Mouse (Mus musculus) heart, postnatal 14 days (tissue): Measurements from ENCODE around the gene Ascl1. TPM values are rescaled to one million over a fixed set of nuclear protein-coding genes. Genes with fewer than 3 reads are reported as not detected.

Source experiments
- DNase-seq, 2 experiments: peaks; one replicate each; pipeline ENCODE4 v3.0.0; 2021 to 2022
- intact Hi-C: fragments of 180-260 bp; cut with DNase I; formaldehyde crosslinking; loops from one replicate; pipeline ENCODE4 v1.15.1; 2025
- total RNA-seq, 2 experiments: library from RNA; stranded (reverse); gene quantifications; 2 replicates each; pipeline ENCODE4 v1.2.3; 2021

Gene Ascl1
- total RNA-seq, 2 experiments from 2014 or later: 0.17 TPM; not detected in 1

DNA sequence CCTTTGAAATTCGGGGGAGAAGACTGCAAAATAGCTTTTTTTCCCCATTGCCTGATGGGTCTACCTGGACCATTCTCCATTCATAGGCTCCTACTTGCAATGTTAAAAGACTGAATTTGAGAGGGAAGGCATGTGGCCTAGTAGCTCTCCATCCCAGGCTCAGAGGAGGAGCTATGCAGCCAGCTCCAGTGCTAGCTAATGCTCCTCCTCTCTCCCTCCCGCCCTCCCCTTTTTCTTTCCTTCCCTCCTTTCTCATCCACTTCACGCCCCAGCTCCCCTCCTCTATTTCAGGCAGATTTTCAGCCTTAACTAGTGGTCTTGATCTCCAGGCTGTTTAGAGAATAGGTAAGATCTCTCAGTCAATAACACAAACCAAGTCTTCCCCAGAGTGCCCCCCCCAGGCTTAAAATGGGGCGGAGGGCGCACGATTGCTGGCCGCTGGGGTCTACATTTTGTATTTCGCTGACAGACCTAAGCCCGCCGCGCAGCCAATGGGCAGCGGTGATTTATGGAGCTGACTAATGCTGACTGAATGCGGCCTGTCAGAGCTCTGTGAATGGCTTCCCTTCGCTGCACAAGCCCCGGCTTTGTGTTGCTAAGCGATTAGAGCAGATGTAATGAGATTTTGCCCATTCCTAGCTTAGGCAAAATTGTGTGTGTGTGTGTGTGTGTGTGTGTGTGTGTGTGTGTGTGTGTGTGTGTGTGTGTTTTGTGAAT is 4.9 kb downstream of the Ascl1 start:
- DNase-seq: no peak
- intact Hi-C loops: no loop called here

DNA sequence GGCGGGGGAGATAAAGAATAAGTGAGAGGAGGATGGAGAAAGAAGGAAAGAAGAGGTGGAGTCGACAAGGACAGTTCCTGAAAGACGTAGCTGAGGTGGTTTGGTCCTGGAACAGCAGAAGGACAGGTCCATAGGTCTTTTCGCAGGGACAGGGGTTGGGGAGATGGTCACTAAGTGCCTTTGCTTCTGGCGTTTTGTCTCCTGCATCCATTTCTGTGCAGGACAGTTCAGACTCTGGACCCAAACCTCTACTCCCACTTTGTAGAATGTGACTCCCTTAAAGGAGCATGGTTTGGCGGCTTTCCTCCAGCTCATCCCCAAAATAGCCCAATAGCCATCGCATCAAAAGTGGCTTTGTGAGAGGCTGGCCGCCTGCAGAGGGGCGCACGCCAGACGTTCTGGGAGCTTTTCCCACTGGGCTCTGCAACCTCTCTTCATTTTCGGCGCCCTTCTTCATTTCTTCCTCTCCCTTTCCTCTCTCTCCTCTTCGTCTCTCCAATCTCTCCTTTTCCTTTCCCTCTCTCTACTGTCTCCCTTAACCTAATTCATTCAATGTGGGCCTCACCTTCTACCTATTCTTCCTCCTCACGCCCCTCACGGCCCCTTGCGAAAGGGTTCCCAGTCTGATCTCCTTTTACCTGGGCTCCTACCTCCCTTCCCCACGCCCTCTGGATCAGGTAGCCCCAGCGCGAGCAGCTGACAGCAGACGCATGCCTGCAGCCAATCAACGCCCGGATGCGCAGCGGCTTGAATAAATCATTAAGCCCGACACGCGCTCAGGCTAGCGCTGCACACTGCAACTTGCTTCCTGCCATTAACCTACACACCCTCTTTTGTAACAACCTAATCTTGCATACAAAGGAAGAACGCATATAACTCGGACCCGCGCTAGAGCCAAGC is 7.5 kb downstream of the Ascl1 start:
- DNase-seq: no peak
- intact Hi-C loops: no loop called here

DNA sequence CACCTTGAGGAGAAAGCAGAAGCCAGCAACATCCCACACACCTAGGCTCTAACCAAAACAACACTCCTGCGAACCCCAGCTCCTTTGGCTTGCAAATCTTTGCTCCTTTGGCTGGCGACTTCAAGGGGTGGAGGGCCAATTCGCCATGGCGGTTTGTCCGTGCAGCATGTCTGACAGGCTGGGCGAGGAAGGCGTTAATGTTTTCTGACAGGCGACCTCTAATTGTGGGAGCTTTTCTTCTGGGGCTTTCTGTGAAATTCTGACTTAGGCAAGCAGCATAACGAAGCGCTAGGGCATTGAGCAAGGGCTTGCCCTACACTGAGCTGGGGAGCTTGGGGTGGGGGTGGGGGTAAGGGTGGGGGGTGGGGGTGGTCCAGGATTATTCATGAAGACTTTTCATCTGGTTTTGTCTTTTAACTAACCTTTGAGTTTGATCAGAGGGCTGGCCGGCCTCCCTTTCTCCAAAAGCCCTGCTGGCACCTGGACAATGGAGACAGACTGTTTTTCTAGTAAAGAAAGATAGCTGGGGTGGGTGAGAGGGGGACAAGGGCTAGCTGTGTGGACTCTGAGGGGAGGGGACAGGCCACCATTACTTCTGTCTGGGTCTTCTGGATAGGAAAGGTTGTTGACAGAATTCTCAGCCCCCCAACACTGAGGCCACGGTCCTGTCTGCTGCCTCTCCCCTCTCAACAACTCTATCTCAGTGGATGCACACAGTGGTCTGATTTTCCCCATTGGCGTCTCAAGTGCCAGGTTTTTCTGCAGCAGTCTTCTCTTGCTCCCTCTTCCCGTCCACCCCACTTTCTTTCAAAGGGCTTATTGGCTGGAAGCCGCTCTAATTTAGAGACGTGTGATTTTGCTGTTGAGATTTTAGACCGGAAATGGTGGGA is 8.4 kb downstream of the Ascl1 start:
- intact Hi-C loops: no loop called here
- no peak for DNase-seq

DNA sequence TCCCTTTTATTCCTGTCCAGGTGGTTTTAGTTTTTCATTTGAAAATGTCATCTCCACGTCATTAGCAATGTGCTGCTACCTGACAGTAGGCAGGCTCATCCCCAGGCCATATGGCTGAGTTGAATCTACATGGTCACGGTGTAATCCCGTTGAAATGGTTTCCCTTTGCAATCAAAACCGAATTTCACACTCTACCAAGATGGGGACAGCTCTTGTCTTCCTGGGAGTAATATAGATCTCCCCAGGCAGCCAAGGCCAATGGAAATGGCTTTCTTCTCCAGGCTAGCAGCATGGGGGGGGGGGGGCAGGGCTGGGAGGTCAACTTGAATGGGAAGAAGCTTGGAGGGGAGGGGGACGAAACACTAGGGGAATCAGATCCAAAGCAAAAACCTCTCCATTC is 15.6 kb downstream of the Ascl1 start:
- intact Hi-C loops: no loop called here
- DNase-seq: no peak

DNA sequence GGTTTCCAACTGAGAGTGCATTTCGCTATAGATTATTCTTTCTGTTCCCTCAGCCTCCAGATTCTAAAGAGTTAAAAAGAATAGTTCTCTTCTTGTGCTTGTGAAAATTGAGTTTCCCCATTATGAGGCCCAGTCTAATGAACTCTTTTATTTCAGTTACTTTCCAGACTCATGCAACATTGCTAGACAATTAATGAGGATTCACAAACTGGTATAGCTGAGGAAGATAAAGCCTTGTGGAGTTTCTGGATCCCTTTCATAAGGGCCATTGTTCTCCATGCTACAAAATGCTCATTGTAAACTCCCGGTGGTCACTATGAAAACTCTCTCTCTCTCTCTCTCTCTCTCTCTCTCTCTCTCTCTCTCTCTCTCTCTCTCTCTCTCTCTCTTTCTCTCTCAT is 18.5 kb downstream of the Ascl1 start:
- intact Hi-C loops: no loop called here
- no peak for DNase-seq

DNA sequence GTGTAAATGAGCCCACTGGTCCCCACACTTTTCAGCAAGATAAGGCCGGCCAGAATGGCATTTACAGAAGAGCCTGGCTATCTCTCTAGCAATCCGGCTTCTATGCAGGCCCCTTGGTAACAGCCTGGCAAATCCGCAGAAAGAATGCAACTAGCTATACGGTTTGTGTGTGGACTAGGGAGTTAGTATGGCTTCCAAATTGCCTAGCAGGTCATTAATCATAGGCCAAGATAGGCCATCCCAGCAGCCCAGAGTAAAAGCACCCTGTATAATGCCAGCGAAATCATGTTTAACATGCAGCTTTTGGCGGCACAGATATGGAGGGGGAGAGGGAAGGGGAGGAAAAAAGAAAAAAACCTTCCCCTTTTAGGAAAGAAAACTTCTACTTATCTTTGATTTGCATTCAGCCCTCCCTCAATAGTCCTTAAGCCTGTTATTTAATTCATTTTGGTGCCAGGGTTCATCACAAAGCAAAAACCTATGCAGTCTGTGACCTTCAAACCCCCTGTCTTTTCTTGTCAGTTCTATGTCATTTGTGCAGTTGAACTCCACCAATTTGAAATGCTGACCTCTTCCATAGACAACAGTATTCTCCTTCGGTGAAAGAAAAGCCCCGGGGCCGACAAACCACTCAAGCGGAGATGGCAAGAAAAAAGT is 19.9 kb downstream of the Ascl1 start:
- no peak for DNase-seq
- intact Hi-C loops: no loop called here

DNA sequence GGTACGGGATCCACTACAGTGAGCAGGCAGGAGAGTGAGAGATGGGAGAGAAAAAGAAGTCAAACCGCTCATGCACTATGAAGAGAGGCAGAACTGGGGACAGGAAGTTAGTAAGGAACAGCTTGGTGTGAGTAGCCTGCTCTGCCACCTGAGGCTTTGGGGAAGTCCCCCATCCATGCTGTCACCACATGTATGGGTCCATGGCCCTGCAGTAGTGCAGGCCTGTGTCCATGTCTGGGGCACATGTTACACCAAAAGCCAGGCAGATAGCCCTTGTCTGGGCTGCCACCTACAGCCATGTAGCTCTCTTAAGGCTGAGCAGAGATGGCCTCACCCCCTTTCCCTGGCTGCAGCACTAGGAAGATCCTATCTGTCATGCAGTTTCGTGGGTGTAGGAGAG is 42.7 kb downstream of the Ascl1 start:
- intact Hi-C loops: no loop called here
- DNase-seq: no peak

DNA sequence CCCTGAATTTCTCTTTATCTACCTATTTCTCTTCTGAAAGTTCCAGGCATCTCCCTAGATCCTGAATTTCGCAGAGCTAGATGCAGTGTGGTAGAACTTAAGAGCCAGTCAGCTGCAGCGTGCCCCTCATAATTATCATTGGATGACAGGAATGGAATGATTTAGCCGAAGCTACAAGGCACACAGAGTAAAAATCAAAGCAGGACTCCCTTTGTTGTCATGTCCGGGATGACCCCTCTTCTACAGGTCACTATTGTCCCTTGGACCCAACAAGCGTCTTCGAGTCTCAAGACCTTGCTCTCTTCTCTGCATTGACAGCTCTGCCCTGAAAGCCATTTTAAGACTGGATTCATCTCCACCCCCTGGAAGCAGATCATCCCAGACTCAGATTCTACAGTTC is 44.1 kb downstream of the Ascl1 start:
- no peak for DNase-seq
- intact Hi-C loops: no loop called here

DNA sequence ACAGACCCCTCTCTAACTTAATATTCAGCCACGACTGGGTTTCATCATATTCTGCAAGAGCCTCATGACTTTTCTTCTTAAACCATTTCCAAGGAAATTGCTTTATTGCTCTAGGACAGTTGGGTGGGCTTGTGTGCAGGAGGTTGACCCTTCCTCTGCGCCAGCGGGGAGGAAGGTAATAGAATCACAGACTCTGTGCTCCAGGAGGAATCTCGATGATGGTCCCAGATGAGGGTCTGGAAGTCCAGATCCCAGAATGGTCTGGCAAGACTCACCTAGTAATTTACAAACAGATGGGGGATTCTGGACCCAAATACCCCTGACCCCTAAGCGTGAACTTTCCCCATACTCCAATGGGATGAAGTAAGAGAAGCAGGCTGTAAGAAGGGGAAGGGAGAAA is 45.2 kb downstream of the Ascl1 start:
- intact Hi-C loops: no loop called here
- no peak for DNase-seq

DNA sequence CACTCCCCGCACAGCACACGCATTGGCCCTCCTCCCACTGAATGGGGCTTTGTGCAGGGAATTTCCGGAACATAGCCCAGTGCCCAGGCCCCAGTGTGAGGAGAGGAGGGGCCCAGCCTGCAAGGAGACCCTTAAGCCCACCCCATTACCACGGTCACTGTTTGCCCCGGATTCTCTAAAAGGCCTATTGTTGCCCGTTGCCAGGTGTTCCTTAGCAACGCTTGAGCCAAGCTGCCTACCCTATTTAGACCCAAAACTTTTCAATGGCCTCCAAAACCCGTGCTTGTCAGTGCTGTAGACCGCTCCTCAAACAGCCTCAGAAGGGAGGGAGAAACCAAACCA is 45.7 kb downstream of the Ascl1 start:
- DNase-seq: no peak
- intact Hi-C loops: no loop called here

DNA sequence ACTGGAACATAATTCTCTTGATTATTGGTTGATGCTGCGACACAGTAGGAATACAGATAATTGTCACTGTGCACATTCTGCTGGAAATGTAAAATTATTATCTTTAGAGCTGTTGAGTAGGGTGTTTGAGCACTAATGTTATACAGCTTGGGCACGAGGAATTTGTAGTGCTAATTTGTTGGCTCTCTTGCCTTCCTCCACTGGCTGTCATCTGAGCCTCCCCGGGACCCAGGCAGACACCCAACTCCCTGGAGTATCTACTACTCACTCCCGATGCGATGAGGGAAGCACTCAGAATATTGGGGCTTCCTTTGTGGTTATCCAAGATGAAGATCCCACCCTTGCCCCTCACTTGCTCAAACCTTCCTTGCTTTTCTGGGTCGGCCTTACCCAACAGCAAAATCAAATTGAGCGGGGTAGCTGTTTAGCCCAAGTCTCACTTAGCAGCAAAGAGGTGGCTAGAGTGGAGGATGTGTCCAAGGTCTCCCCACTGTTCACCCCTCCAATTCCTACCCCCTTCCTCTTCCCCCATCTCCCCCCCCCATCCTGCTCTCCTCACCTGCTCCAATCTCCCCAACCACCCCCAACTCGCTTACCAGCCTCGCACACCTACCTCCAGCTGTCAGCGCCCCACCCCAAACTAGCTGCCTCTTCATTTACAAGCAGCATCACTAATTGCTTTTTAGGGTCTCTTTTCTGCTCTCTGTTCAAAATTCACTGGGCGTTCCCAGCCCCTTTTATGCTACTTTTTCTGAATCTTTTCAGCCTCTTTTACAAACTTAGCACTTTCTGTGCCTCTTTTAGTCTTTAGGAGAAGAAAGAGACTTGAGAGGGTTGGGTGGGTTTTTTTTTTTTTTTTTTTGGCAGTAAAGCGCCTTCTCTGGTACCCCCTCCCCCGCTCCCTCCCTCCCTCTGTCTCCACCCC is 46.4 kb downstream of the Ascl1 start:
- intact Hi-C loops: no loop called here
- DNase-seq: no peak

DNA sequence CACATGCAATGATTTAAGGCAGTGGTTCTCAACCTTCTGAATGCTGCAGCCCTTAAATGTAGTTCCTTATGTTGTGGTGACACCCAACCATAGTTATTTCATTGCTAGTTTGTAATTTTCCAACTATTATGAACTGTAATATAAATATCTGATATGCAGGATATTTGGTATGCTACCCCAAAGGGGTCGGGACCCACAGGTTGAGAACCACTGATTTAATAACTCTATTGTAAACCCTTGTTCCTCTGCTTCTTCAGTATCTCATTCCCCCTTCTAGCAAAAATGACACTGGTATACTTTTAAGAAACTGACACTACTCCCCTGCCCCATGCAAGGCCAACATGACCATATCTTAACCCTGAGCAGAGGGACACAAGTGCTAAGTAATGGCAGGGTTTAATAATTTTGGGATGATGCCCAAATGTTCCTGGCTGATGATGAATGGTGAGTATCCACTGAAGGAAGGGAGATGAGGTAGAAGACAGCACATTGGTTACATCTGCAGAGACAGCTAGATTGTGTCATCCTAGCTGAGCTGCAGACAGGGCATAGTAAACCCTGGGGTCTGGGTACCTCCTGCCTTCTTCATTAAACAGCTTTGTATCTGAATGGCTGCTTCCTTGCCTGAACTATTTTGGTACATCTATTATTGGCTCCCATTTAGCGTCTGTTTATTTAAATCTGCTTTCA is 47.2 kb downstream of the Ascl1 start:
- DNase-seq: no peak
- intact Hi-C loops: no loop called here

Other genes with a start within 250 kb of the Ascl1 start
- under 1 TPM; 0.32 to 0.76 TPM for gene Pah, start 28.1 kb upstream of the Ascl1 start, total RNA-seq